Mouse (Mus musculus) spleen, adult 2 months (tissue): ENCODE measurements at regions not wholly inside any gene's neighbourhood (a gene's known extent, or its start where the extent isn't known, plus 50 kb on each side); places are given as distances from the start of the nearest gene placed in this dataset.

Experiments
- CTCF ChIP-seq: fragments of 200-500 bp; IDR thresholded peaks from 2 replicates; pipeline ENCODE4 v1.5.1; 2011; ENCODE audit warnings: mild to moderate bottlenecking, inconsistent platforms; ENCODE audit not compliant: insufficient read depth, insufficient read length, insufficient replicate concordance; ENCODE audit errors: extremely low read depth
- POLR2A ChIP-seq: fragments of 200-500 bp; IDR thresholded peaks from 2 replicates; pipeline ENCODE4 v1.6.1; 2011; ENCODE audit warnings: low read depth, low read length, inconsistent platforms

DNA sequence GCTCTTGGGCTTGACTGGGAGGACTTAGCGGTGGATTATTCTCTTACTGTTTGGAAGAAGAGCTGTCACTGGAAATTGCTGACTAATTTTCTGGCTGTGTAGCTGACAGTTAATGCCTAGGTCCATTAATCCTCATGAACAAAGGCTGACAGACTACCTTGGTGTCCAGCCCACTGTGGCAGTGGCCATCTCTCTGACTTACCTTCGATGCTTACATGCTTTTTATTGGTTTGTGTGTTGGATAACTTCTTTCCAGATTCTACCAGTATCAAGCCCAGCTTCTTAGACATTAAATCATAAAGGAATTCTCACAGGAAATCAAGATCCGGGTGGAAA is 79.5 kb upstream of the Topaz1 start:
- TF ChIP-seq POLR2A (no peak), CTCF (no peak)
